Mouse (Mus musculus) thymus, postnatal 0 days (tissue): Measurements from ENCODE around the gene Tmsb15b2. TPM values are rescaled to one million over a fixed set of nuclear protein-coding genes. Genes with fewer than 3 reads are reported as not detected.
"Not testable (repeated sequence)": the region's sequence is repeated elsewhere in the genome, so short reads cannot be mapped to it uniquely, and the experiment has no call there.

Source experiments
- DNase-seq: peaks from one replicate; pipeline ENCODE4 v3.0.0-alpha.2; 2015; ENCODE audit warnings: low spot score
- polyA plus RNA-seq: library from polyadenylated mRNA; unstranded; fragments of >200 nt; fragmentation: Nextera tagmentation; extraction: Ambion mirVana; gene quantifications from 2 replicates; pipeline ENCODE4 v1.2.1, GENCODE M21; 2015

The Tmsb15b2 gene
- 61.3 and 62.1 TPM in 2 replicates for polyA plus RNA-seq

GRCm38 (mm10) chrX:136975397-136975796, at the start of gene Tmsb15b2:
TSS of gene Tmsb15b2 (minus strand) at chrX:136975497.
- DNase-seq, result not testable (repeated sequence)

DNA sequence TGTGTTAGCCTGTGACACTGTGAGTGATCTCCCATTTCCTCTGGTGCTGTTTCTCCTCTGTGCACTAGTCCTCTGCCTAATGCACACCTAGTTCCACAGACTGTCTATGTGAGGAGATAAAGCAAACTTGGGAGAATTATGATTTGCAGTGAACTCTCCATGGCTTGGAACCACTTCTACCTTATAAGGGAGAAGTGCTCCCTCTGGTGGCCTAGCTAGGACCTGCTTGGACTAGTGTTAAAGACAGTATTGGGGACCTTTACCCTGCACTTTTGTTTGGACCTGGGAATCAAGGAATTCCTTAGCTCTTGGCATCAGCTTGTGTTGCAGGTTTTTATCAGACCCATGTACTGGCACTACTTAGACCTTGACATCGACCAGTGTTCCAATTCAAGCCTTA, 44.0 kb upstream of the Tmsb15b2 start:
- peak; percentile 62 for DNase-seq

GRCm38 (mm10) chrX:137017668-137018067, 42.4 kb upstream of the Tmsb15b2 start:
- no peak for DNase-seq

- peak; percentile 60 for DNase-seq
Observed at GRCm38 (mm10) chrX:137015099-137015709, 39.9 kb upstream of the Tmsb15b2 start.

GRCm38 (mm10) chrX:136996256-136996655, 21.0 kb upstream of the Tmsb15b2 start:
- no peak for DNase-seq

DNA sequence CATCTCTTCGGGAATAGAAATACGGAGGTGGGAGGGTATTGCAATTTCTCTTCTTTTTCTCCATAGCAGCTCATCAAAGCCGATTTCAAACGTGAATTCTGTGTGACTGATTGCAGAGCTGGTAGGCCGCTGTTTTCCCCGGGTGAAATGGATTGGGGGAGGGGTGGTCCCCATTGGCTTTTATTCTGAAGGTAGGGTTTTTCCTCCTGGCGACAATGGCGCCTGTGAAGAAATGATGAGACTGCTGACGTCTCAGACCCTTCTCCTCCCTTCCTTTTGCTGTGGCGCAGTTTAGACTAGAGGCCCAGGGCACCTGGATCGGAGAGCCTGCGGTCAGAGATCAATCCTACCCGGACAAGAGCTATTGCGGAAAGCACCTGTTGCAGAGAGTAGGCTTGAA, 18.3 kb upstream of the Tmsb15b2 start:
- no peak for DNase-seq

DNA sequence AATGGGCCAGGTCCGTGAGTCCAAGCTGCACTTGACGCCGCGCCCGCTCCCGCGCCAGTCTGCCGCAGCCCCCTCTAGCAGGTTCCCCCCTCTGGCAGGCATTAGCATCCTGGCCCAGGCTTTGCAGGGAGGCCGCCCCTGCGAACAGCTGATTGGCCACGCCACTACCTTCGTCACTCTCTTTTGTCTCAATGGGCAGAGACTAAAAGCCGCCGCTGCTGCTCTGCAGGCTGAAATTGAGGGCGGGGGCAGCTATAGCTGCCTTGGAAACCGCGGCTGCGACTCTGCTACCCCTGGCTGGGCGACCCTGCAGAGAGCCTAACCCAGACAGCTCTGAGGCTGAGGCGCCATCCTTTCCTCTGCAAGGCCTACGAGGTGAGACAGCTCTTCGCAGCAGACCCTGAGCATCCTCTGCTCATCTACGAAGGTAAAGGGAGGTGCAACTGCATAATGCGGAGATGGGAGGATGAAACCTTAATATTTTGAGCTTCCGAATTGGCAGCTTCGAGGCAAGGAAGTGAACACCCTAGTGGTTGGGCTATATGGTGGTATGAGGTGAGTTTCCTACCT, 17.8 kb upstream of the Tmsb15b2 start, which contains the start of gene Zcchc18:
Zcchc18 (plus strand) TSS at position 178 of the 570 bp plus-strand sequence.
- peak; percentile 60 for DNase-seq

DNA sequence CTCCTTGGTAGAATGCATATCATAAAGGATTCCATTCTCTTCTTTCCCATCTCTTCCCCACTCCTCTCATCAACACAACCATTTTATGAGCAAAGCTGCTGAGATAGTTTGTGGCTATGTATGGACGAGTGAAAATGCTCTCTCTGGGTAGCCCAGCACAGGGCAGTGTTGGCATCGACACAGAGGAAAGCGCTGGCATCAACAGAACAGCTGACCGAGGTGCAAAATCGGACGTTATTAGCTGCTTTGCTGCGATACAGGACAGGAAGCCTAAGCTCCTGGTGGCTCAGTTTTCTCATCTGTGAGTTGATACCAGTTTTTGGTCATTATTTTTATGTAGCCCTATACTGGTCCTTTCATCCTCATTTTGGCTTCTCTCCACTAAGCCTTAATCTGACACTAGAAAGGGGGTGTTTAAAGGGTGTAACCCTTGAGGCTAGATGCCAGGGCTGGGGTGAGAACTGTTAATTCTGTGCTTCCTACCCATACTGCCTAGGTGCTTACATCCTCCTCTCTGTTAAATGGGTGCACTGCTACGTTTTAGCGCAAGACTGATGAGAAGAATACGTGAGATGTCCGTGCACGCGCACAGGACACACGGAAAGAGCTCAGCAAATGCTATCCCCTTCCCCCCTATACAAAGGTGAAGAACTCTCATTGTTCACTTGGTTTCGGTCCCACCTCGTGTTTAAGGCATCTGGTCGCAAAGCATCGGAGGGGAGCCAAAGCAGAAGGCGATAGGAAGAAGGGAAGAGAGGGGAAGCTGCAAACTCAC, 17.1 kb upstream of the Tmsb15b2 start:
- DNase-seq, result no peak

GRCm38 (mm10) chrX:136991274-136991673, 16.0 kb upstream of the Tmsb15b2 start:
- DNase-seq, result no peak

DNA sequence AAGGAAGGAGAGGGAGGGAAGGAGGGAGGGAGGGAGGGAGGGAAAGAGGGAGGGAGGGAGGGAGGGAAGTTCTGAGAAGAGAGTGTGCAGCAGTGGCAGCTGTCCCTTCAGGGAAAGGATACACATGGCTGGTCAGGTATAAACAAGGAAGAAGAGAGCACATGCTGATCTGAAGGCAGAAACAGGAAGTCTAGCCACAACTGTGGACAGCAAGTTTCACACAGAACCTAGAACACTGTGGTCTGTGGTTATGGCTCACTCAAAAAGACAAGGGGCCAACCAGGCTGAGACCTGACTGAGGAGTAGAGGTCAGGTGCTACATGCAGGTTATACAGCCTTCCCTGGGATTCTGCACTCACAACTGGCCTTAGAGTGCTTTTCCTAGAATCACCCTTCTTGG, 10.7 kb upstream of the Tmsb15b2 start:
- DNase-seq, result no peak

DNA sequence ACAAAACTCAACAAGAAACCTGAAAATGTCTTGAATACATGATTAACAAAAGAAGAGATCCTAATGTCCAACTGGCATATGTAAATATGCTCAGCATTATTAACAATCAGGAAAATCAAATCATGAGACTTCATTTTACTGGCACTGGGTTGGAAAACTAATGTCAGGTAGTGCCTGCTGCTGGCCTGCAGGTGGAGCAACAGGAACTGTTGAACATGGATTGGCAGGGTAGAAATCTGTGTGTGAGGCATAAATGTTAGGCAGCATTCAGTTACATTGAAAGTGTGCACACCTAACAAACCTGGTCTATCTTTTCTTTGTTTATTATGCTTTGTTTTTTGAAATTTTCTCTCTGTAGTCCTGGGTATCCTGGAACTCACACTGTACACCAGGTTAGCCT, 3.3 kb upstream of the Tmsb15b2 start:
- no peak for DNase-seq

DNA sequence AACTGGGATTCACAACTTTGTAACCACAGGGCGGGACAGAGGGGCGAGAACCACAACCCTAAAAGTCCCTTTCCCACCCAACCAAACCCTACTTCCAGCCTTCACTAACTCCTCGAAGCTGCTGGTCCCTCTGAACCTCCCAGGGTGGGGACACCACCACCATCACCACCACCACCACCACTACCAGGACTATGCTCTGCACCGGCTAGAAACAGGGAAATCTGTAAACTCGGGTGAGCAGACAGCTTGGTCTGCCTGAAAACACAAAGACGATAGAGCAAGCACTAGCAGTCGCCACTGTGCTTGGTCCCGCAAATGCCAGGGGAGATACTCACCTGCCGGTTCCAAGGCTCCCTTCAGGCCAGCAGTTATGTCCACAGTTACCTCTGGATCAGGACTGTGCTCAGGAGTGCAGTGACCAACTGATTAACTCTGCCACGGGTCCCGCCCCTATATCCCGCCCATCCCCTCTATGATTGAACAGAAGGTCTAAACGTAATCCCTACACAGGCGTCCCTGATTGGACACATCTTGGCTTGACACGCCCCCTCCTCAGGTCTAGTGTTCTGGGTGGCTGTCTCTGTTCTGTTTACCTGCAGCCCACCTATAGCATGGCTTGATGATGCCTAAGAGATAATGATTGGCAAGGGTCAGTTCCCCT, 1.3 kb upstream of the Tmsb15b2 start, which contains the start of the genes Tmsb15l and Tmsb15b1:
Tmsb15l (minus strand) TSS at position 446 of the 661 bp plus-strand sequence.
Tmsb15b1 (minus strand) TSS at position 451 of the 661 bp plus-strand sequence.
- peak; percentile 76 for DNase-seq

DNA sequence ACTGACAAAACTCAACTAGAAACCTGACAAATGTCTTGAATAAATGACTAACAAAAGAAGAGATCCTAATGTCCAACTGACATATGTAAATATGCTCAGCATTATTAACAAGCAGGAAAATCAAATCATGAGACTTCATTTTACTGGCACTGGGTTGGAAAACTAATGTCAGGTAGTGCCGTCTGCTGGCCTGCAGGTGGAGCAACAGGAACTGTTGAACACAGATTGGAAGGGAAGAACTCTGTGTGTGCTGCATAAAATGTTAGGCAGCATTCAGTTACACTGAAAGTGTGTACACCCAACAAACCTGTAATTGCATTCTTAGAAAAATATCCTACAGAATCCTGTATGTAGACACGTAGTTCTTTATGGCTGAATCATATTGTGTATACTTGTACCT, 15.6 kb downstream of the Tmsb15b2 start:
- DNase-seq, result peak; percentile 3

- DNase-seq, result not testable (repeated sequence)
Observed at GRCm38 (mm10) chrX:136958300-136958699, 17.0 kb downstream of the Tmsb15b2 start.

- peak; percentile 4 for DNase-seq
Observed at GRCm38 (mm10) chrX:136957583-136958279, 17.6 kb downstream of the Tmsb15b2 start.

GRCm38 (mm10) chrX:136937985-136938384, 37.3 kb downstream of the Tmsb15b2 start:
- no peak for DNase-seq

DNA sequence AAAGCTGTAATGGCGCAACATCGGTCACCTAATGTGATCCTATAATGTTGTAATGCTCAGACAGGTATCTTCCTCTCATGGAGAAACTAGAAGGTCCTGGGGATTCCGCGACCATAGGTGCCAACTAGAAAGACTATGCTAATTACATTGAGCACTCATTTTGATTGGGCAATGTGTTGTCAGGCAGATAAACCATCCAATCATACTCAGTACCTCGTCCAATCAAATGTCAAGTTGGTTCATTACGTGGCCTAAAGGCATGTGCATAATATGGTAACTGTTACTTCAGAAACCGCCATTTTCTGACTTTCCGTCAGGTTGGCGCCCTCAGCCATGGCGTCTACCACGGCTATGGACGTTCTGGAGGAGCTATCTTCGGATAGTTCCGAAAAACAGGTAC, 48.3 kb downstream of the Tmsb15b2 start, which contains the start of gene H2bfm:
H2bfm (plus strand) TSS at position 295 of the 400 bp plus-strand sequence.
- DNase-seq, result peak; percentile 25

GRCm38 (mm10) chrX:136925863-136926262, 49.4 kb downstream of the Tmsb15b2 start:
- DNase-seq, result peak; percentile 22
